Mouse (Mus musculus): ENCODE results near the gene Thoc3. TPM values are rescaled to one million over a fixed set of nuclear protein-coding genes. Genes with fewer than 3 reads are reported as not detected.

The Thoc3 gene
- polyA plus RNA-seq, 1 experiment from 2014 or later, result 143 TPM

- Histone ChIP-seq H3K36me3 (ENCODE audit: control insufficient read depth, insufficient read depth, low read length) (no peaks in the 10 kb centered on the region), H3K9ac (ENCODE audit: low read depth, low read length) (no peak overlapping the region), H3K27ac (ENCODE audit: low read depth, low read length) (no peak overlapping the region), H3K27me3 (ENCODE audit: control insufficient read depth, insufficient read depth, low read length) (no peaks in the 10 kb centered on the region), H3K9me3 (ENCODE audit: control insufficient read depth, low read length) (no peaks in the 10 kb centered on the region), H3K4me1 (replicated peaks; ENCODE audit: control insufficient read depth, insufficient read depth, low read length) (no peaks in the 10 kb centered on the region), H3K4me2 (replicated peaks; ENCODE audit: low read depth, low read length) (no peak overlapping the region), H3K4me3 (ENCODE audit: low read depth, low read length) (no peak overlapping the region)
- ATAC-seq (ENCODE audit: low FRiP score) (no peak), DNase-seq (ENCODE audit: low spot score) (no peak)
- 83% methylated on average over 4 of the region's 4 CpGs for WGBS
These were observed 55.9 kb downstream of the Thoc3 start for GRCm38 (mm10) chr13:54412721-54413120.

- Histone ChIP-seq H3K9ac (ENCODE audit: low read depth, low read length) (no peak overlapping the region), H3K4me3 (ENCODE audit: low read depth, low read length) (no peak overlapping the region), H3K27me3 (ENCODE audit: control insufficient read depth, insufficient read depth, low read length) (no peaks in the 10 kb centered on the region), H3K9me3 (ENCODE audit: control insufficient read depth, low read length) (no peaks in the 10 kb centered on the region), H3K4me2 (replicated peaks; ENCODE audit: low read depth, low read length) (no peak overlapping the region), H3K4me1 (replicated peaks; ENCODE audit: control insufficient read depth, insufficient read depth, low read length) (no peaks in the 10 kb centered on the region), H3K27ac (ENCODE audit: low read depth, low read length) (no peak overlapping the region), H3K36me3 (ENCODE audit: control insufficient read depth, insufficient read depth, low read length) (no peaks in the 10 kb centered on the region)
- WGBS, result 34% methylated on average over 7 of the region's 7 CpGs
- ATAC-seq (ENCODE audit: low FRiP score) (no peak), DNase-seq (ENCODE audit: low spot score) (peak; percentile 15)
These were observed 56.4 kb downstream of the Thoc3 start for GRCm38 (mm10) chr13:54412236-54412635.

- Histone ChIP-seq H3K9me3 (ENCODE audit: control insufficient read depth, low read length) (no peaks in the 10 kb centered on the region), H3K4me3 (ENCODE audit: low read depth, low read length) (no peak overlapping the region), H3K36me3 (ENCODE audit: control insufficient read depth, insufficient read depth, low read length) (no peaks in the 10 kb centered on the region), H3K27me3 (ENCODE audit: control insufficient read depth, insufficient read depth, low read length) (no peaks in the 10 kb centered on the region), H3K4me1 (replicated peaks; ENCODE audit: control insufficient read depth, insufficient read depth, low read length) (no peaks in the 10 kb centered on the region), H3K27ac (ENCODE audit: low read depth, low read length) (no peak overlapping the region), H3K4me2 (replicated peaks; ENCODE audit: low read depth, low read length) (no peak overlapping the region), H3K9ac (ENCODE audit: low read depth, low read length) (no peak overlapping the region)
- 82% methylated on average over 3 of the region's 3 CpGs for WGBS
- DNase-seq (ENCODE audit: low spot score), result no peak
- ATAC-seq (ENCODE audit: low FRiP score), result no peak
These were observed 57.0 kb downstream of the Thoc3 start for GRCm38 (mm10) chr13:54411656-54412055.

Other genes starting within 250 kb of the Thoc3 start
- gene Cplx2, start 97.5 kb downstream of the Thoc3 start, polyA plus RNA-seq (2014; fragmentation: Nextera tagmentation; extraction: Ambion mirVana), result 12.7 and 13.0 TPM in 2 replicates
- gene Simc1, start 34.9 kb upstream of the Thoc3 start, polyA plus RNA-seq (2014; fragmentation: Nextera tagmentation; extraction: Ambion mirVana), result 19.7 TPM in 2 replicates
- gene 4833439L19Rik, start 96.6 kb upstream of the Thoc3 start, polyA plus RNA-seq (2014; fragmentation: Nextera tagmentation; extraction: Ambion mirVana), result 262 and 268 TPM in 2 replicates
- gene Arl10, start 106.2 kb upstream of the Thoc3 start, polyA plus RNA-seq (2014; fragmentation: Nextera tagmentation; extraction: Ambion mirVana), result 28.4 and 39.1 TPM in 2 replicates
- gene Nop16, start 121.2 kb upstream of the Thoc3 start, polyA plus RNA-seq (2014; fragmentation: Nextera tagmentation; extraction: Ambion mirVana), result 62.5 and 63.0 TPM in 2 replicates
- 166 and 167 TPM in 2 replicates for gene Higd2a, start 121.4 kb upstream of the Thoc3 start, polyA plus RNA-seq (2014; fragmentation: Nextera tagmentation; extraction: Ambion mirVana)
- 32.3 and 36.8 TPM in 2 replicates for gene Cltb, start 142.5 kb upstream of the Thoc3 start, polyA plus RNA-seq (2014; fragmentation: Nextera tagmentation; extraction: Ambion mirVana)
- gene Faf2, start 152.9 kb upstream of the Thoc3 start, polyA plus RNA-seq (2014; fragmentation: Nextera tagmentation; extraction: Ambion mirVana), result 94.5 and 116 TPM in 2 replicates
- gene Rnf44, start 225.1 kb upstream of the Thoc3 start, polyA plus RNA-seq (2014; fragmentation: Nextera tagmentation; extraction: Ambion mirVana), result 99.1 and 115 TPM in 2 replicates
- gene Cdhr2, start 232.6 kb upstream of the Thoc3 start, polyA plus RNA-seq (2014; fragmentation: Nextera tagmentation; extraction: Ambion mirVana), result not detected in 2 replicates